Mouse (Mus musculus): ENCODE results near the gene Cstf1. TPM values are rescaled to one million over a fixed set of nuclear protein-coding genes. Genes with fewer than 3 reads are reported as not detected.

Cstf1 gene
- 4.5 TPM for polyA plus RNA-seq (2014; fragmentation: Illumina TruSeq; extraction: RNeasy Lipid Tissue Mini Kit (QIAGEN cat#74804); ENCODE audit: low read depth, low replicate concordance)

DNA sequence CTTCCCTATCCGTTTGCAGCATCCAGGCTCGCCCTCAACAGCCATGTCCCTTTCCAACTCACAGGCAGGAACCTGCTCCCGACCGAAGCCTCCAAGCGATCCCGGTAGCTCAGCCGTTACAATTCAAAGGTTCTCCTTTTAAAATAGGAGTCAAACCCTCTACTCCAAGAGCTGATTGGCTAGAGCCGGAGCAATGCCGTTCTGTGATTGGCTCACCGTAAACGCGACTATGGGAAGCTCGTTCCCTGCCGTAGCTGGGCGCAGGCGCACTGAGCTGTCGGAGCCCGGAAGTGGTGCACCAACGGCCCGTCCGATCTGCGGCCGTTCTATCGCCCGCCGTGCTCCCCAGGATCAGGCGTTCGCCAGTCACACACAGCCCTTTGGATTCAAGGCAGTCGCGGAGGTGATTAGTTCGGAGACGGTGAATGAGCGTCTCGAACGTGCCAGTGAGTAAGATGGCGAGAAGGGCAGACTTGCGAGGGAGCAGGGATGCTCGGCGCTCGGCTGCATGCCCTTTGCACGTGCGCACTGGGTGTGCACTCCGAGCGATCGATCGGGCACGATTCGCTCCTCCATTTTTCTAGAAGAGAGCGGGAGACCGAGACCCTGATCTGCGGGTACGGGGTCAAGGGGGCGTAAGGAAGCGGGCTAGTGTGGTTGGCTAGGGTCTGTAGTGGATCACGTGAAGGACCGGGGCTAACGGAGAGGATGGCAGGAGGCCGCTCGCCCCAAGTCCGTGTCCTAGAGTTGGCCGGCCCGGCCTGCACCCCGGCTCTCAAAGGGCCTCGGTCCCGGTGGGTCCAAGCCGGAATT lies at the start of gene Cstf1, which contains the start of gene Aurka:
Gene Cstf1 (plus strand): TSS at position 271 of the 813 bp plus-strand sequence.
Gene Aurka (minus strand): TSS at position 125 of the 813 bp plus-strand sequence.

DNA sequence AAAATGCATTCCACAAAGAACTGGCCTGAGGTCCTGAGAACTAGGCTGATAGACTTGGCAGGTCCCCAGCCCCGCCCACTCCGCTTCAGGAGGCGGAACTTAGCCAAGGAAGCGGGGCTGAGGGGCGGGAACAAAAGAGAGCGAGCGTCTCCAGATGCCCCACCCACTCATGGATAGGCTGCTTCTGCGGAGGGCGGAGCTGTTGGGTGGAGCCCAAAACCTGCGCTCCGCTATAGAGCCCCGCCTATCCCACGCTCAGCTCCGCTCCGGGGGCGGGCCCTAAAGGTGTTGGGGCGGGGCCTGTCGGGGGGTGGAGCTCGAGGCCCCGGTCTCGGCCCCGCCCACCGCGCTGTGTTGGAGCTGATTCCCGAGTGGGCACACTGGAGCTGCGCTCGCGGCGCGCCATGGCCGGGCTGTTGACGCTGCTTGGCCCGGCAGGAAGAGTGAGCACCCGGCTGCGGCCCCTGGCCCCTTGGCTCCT lies 25.2 kb upstream of the Cstf1 start, which contains the start of gene Fam210b:
Gene Fam210b (plus strand): TSS at position 308 of the 481 bp plus-strand sequence.

DNA sequence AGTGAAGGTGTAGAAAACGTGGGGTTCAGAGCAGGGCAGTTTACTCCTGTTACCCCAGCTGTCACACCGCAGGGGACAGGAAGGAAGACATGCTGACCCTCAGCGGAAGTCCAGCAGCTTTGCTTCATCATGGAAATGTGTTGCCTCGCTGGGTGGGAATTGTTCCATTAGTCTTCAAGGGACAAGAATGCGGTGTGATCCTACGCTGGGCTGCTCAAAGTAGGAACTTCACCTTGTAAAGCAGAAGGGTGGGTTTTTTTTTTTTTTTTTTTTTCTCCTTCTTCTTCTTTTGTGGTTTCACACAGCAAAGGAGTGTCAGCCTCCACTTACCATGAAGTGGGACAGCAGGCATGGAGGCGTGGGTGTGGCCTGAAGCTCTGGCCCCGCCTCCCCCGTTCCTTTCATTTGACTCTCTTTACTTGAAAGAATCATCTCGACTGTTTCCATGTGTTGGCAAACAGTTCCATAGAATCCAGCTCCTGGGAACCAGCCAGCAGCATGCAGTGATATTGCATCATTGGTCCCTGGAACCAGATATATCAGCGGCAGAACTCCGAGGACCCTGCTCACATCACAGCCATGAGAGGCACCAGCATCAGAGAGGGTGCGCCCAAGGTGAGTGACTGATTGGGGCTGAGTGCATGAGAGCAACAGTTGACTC lies 23.0 kb downstream of the Cstf1 start, which contains the start of gene Cass4:
Gene Cass4 (plus strand): TSS at position 404 of the 661 bp plus-strand sequence.

Other genes with a start within 250 kb of the Cstf1 start
- not detected for gene Mc3r, start 122.2 kb upstream of the Cstf1 start, polyA plus RNA-seq (2014; fragmentation: Illumina TruSeq; extraction: RNeasy Lipid Tissue Mini Kit (QIAGEN cat#74804); ENCODE audit: low read depth, low replicate concordance)
- 29.0 TPM for gene Fam210b, start 25.1 kb upstream of the Cstf1 start, polyA plus RNA-seq (2014; fragmentation: Illumina TruSeq; extraction: RNeasy Lipid Tissue Mini Kit (QIAGEN cat#74804); ENCODE audit: low read depth, low replicate concordance)
- gene Aurka, start 146 bp upstream of the Cstf1 start, polyA plus RNA-seq (2014; fragmentation: Illumina TruSeq; extraction: RNeasy Lipid Tissue Mini Kit (QIAGEN cat#74804); ENCODE audit: low read depth, low replicate concordance), result 4.5 TPM
- gene Cass4, start 23.1 kb downstream of the Cstf1 start, polyA plus RNA-seq (2014; fragmentation: Illumina TruSeq; extraction: RNeasy Lipid Tissue Mini Kit (QIAGEN cat#74804); ENCODE audit: low read depth, low replicate concordance), result 0.54 TPM
- gene Rtf2, start 69.9 kb downstream of the Cstf1 start, polyA plus RNA-seq (2014; fragmentation: Illumina TruSeq; extraction: RNeasy Lipid Tissue Mini Kit (QIAGEN cat#74804); ENCODE audit: low read depth, low replicate concordance), result 2.9 TPM
- not detected for gene Gcnt7, start 87.9 kb downstream of the Cstf1 start, polyA plus RNA-seq (2014; fragmentation: Illumina TruSeq; extraction: RNeasy Lipid Tissue Mini Kit (QIAGEN cat#74804); ENCODE audit: low read depth, low replicate concordance)
- 0.76 TPM for gene Fam209, start 101.8 kb downstream of the Cstf1 start, polyA plus RNA-seq (2014; fragmentation: Illumina TruSeq; extraction: RNeasy Lipid Tissue Mini Kit (QIAGEN cat#74804); ENCODE audit: low read depth, low replicate concordance)
- gene Tfap2c, start 178.9 kb downstream of the Cstf1 start, polyA plus RNA-seq (2014; fragmentation: Illumina TruSeq; extraction: RNeasy Lipid Tissue Mini Kit (QIAGEN cat#74804); ENCODE audit: low read depth, low replicate concordance), result not detected

Measured in sigmoid colon, adult 10 weeks (tissue).